Mouse (Mus musculus) frontal cortex, postnatal 36 days (tissue): ENCODE data around the gene Aurkb.
A peak's percentile ranks its signal among the peaks of the same experiment; 100 is the strongest.

ENCODE experiments used
- DNase-seq, 2 experiments: peaks; one replicate each; pipeline ENCODE4 v3.0.0; 2022; ENCODE audit warnings: low spot score in 2 of 2

Gene Aurkb

DNA sequence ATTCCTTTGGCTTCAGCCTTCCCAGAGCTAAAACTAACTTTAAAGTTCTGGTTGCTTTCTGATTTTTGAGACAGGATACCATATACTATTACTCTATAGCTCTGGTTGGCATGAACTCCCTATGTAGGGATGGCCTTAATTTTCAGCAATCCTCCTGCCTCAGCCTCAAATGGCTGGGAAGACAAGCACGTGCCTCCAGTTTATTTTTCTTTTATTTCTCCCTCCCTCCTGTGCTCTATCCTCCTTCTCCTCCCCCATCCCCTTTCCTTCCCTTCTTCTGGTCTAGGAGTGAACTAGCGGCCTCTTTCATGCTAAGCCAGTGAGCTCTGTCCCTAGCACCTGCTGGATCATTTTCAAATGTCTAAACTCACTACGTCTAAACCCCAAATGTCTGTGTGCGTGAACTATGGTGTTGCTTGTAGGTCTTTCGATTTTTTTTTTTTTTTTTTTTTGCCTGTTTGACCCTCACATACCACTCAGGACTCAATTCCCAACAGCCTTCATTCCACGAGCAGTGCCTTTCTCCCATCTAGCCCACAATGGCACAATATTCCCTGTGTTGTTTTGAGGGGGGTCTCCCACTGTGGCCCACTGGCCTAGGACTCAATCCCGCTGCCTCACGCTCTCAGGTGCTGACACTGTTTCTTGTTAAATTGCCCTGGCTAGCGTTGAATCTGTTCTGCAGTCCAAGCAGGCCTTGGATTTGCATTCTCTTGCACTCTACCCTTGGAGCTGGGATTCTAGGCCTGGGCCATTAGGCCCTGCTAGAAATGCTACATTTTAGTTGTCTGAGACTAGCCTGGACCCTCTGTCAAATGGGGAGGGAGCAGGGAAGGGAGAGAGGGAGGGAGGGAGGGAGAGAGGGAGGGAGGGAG is 19.0 kb downstream of the Aurkb start:
- no peak for DNase-seq

DNA sequence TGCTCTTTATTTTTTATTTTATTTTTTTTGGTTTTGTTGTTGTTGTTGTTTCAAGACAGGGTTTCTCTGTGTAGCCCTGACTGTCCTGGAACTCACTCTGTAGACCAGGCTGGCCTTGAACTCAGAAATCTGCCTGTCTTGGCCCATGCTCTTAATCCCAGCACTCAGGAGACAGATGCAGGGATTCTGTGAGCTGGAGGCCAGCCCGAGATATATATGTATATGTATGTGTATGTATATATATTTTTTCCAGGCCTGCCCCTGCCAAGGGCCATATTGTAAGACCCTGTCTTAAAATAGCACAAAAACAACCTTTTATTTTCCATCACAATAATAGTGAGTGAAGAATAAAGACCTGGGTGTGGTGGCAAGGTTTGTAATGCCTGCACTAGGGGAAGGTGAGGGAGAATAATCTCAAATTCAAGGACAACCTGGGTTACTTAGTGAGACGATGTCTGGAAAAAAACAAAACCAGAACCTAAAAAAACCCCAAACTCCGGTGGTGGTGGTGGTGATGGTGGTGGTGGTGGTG is 20.0 kb downstream of the Aurkb start:
- DNase-seq, result no peak

DNA sequence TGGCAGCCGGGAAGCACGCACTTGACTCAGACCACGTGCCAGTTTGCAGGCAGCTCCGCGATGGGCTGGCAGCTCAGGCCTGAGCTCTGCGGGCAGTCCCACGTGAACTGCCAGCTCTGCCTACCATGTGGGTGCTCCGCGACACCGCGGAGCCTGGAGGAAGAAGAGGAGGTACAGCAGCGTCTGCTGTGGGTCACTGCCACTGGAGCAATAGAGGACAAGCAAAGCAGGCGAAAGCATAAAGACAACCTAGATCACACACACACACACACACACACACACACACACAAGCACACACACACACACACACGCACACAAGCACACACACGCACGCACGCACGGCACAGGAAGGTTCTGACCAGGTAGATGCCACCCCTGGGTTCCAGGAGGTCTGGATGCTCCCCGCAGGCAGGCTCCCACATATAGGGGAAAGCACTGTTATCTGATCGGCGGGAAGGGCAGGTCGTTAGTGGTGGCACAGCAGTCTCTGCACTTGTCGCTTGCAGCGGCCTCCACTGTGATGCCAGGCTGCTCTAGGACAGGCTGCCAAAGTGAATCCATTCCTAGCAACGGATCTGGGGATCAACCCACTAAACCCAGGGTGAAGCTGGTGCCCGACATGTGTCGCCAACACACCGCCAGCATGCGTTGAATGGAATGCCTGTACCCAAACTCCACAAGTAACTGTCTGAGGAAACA is 20.9 kb downstream of the Aurkb start:
- peak; percentile 52 to 59 for DNase-seq

DNA sequence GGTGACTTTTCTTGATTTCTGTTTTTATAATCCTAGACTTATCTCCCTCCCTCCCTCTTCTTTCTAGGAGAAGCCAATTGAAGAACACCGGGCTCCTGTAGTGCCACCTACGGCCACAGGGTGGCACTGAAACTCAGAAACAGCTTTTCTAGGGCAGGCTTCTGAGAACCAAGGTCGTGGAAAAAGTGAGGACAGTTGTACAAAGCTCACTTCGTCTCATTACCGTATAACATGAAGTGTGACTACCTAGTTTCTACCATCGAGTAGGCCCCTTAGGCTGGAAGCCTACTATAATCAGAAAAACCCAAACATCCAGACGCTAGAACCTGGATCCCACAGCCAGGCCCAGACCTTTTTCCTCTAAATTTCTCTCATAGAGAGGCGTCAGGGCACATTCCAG is 21.5 kb downstream of the Aurkb start:
- peak; percentile 86 to 92 for DNase-seq

DNA sequence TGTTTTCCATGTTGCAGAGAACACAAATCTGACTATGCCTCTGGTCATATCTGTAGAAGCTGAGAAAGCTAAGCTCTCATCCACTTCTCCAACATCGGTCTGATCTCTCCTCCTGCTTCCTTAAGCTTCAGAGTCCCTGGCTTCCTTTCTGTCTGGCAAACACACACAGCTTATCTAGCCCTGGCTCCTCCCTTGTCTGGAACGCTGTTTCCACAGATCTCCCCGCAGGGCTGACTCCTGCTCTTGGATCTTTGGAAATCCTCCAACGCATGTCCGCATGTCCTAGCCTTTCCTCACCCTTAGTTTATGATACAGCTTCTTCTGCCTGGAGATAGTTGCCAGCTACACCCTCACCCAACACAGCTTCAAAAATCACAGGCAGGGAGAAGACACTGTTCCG is 22.2 kb downstream of the Aurkb start:
- no peak for DNase-seq

DNA sequence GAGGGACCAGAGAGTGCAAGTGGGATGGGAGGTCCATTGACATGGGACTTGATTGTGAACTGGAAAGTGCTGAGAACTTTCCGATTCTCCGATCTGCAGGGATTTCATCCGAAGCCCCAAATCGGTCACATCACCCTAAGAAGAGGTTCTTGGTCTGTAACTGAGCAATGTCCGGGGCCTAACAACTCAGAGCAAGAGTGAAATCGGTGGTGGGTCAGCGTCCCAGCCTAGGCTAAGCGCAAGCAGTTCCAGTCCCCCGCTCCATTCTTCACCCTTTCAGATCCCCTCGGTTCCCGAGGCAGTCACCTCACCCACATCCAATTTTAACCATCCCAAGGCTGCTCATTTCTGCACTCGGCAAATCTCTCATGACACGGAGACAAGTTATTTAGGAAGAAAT is 24.6 kb downstream of the Aurkb start:
- DNase-seq, result no peak

DNA sequence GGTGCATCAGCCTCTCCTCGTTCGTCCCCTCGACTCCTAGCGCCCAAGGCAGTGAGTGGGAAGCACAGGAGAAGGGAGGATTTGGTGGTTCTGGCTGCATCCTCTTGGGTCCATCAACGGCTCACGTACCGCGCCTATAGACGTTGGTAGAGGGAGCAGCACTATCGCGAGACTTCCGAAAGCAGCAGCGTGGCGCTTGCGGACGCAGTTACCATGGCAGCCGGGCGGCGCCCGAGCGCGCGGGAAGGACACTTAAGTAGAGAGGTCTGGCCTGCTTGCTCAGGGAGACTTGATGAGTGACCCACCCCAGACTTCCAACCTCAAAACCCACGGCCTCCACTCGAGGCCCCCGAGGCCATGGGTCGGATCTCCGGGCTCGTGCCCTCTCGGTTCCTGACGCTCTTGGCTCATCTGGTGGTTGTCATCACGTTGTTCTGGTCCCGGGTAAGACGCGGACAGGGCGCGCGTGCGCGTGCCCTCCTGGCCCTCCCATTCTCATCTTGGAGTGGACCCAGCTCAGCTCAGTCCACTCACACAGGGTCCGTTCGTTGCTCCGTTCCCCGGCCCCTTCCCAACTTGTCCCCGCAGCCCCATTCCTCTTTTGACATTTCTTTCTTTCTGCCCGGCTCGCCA is 25.3 kb downstream of the Aurkb start, which contains the start of gene Tmem107:
Tmem107 (plus strand) TSS at position 217 of the 633 bp plus-strand sequence.
- DNase-seq, result peak; percentile 91 to 97

DNA sequence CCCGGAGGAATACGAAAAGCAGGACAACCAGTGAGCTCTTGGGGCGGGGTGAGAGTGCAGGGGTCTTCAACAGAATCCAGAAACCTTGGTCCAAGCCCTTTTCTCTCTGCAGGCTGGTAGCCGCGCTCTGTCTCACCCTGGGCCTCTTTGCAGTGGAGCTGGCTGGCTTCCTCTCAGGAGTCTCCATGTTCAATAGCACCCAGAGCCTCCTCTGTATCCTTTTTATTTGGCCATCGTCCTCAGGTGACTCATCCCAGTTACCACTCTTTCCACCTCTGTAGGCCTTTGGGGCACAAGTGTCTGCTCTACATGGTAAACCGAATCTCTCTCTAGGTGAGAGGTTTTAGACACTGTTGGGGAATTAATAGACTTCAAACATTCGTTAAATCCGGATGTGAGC is 25.8 kb downstream of the Aurkb start:
- no peak for DNase-seq

DNA sequence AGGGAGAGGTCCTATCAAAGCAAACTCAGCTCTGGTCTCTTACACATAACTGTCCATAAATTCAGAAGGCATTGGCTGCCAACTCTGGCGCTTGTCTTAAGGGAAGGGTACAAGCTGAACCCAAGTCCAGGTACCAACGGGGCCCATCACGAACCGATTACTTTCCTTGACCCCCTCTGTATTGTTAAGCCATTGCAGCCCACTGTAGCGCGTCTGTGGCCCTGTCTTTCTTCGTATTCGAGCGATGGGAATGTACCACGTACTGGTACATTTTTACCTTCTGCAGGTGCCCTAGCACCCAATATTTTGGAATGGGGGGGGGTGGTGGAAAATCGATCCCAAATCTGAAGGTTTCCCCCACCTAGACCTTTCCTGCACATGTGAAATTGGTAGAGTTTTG is 26.8 kb downstream of the Aurkb start:
- no peak for DNase-seq

DNA sequence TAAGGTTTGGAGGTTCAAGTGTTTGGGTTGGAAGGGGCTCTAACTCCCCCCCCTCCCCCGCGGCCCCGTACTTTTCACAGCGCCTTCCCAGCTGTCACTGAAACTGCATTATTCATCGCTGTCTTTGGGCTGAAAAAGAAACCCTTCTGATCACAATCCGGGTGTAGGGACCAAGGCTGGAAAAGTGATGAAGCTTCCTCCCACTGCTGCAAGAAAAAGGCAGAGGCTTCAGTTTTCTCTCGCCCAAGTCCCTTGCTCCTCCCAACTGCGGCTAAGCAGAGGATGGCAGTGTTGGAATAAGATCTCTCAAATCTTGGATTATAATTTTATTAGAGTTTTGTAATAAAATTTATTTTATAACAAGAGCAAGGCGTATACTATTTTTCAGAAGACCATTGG is 27.2 kb downstream of the Aurkb start:
- DNase-seq, result no peak

DNA sequence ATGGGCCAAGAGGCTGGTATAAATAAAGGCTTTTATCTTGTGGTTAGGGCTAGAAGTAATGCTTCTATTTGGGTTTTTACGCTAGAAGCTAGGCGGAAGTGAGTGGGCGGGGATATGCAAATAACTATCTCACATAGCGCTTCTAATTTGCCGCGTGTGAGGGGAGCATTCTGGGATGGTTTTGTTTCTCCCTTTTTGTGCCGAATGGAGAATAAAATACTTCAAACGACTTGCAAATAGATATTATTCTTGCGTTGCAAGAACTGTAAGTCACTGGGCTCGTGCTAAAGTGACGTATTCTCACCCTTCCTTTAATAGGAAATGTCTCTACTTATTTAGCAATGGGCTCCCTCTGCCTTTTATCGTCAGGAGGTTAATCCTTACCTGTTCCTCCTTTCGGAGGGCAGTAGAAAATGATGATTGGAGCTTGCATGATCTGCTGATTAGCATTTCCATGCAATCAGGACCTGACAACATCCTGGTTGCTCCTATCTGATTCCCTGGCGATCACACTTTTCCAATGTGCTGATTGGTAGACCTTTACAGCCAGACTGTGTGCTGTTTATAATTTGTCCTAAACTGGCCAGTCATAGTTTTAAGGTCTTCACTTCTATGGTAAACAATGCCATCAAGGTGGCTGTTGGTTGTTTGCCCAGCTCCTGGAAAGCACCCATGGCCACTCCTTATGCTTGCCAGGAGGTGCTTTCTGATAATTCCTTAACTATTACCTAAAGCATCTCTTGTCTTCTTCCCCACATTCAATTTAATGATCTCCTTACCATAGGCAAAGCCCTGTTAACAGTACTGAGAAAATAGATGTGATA is 27.8 kb downstream of the Aurkb start:
- peak; percentile 79 to 92 for DNase-seq

DNA sequence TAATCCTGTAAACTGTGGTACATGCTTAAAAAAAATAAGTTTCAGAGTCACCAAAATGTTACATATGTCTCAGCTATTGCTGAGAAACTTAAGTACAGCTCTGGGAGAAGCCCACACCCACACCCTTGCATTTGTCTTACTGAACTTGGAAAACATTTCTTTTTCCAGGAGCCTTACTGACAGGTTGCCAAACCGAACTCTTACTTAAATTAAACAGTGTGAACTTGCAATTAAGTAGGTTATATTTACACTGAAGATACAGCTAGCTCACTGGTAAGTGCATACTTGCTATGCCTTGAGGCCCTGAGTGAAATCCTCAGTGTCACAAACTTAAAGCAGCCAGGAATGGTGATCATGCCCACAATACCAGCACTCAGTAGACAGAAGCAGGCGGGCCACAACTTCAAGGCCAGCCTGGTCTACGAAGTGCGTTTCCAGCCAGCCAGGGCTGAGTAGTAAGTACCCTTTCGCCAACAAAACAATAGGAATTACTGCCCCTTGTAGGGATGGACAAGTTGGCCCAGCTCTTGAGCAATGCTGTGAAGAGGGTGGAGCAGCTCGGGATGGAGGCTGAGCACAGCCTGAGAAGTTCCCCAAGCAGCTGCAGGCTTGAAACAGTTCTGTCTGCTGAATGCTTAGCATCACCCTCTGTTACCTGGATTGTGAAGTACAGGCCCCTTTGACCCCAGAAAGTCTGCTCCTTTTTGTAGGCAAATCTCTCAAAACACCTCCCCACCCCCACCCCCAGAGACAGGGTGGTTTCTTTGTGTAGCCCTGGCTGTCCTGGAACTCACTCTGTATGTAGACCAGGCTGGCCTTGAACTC is 28.7 kb downstream of the Aurkb start:
- DNase-seq, result peak in 1 of 2 experiments; percentile 42

DNA sequence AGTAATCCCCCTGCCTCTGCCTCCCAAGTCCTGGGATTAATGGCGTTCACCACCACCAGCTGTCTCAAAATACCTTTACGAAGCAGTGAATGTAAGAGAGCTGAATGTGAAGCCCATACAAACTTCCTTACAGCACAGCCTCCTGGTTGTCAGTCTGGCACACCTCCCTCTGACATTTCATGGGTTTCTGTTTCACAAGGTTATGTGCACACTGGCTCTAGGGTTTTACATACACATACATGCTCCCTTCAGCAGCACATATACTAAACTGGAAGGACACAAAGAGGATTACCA is 29.3 kb downstream of the Aurkb start:
- no peak for DNase-seq

DNA sequence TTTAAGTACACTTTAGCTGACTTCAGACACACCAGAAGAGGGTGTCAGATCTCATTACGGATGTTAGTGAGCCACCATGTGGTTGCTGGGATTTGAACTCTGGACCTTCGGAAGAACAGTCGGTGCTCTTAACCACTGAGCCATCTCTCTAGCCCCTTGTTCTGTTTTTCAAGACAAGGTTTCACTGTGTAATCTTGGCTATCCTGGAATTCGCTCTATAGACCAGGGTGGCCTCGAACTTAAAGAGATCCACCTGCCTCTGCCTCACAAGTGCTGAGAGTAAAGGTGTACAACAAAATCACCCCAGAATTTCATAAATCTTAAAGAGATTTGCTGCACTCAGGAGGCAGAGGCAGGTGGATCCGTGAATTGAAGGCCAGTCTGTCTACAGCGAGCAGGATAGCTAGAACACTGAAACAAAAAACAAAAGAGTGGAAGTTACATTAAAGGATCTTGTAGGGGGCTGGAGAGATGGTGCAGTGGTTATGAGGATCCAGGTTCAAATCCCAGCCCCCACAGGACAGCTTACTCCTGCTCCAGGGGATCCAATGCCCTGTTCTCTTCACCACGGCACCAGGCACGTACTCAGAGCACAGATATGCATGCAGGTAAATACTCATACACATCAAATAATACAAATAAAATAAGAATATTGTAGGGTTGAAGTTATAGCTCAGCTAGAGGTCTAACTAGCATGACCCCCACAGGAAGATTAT is 30.5 kb downstream of the Aurkb start:
- DNase-seq, result no peak

DNA sequence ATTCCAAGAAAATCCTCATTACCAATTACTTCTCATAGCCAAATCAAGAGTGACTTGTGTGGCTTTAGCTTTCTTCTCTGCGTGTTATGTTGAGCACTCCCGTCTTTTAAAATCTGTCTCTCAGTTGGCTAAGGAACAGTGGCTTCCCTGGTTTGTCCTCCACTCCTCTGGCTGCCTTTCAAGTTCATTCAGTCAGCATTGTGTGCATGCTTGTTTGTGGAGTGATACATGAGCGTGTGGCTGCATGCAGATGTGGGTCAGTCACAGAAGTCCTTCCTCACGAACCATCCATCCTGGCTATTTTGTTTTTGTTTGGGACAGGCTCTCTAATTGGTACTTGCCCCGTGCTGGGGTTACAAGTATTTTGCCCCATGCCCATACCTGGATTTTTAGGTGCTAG is 31.1 kb downstream of the Aurkb start:
- DNase-seq, result no peak

DNA sequence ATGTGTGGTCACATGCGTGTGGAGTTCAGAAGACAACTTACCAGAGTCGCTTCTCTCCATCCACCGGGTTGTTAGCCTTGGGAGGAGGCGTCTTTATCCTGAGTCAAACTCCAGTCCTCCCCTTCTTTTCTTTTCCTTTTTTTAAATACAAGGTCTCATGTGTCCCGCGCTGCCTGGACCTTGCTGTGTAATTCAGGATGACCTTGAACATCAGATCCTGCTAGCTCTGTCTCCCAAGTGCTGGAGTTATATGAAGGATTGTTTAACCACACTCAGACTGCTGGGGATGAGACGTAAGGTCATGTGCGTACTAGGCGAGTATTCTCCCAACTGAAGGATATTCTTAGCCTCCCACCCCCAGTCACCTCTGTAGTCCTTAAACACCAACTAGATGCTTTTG is 31.9 kb downstream of the Aurkb start:
- no peak for DNase-seq

DNA sequence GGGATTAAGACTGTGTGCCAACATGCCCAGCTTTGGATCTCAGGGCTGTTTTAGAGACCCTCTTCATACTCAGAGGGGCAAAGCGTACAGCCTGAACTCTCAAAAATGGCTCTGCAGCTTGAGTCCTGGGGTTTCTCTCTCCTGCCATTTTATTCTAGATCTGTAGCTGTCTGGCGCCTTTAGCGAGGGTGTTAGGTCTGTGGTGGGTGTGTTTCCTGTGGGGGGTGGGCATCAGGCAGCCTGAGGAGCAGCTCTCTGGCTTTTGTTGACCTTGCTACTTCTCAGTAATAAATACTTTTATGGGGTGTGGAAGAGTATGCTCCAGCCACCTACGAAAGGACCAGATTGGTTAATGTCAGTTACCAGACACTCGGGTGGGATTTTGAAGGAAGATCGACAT is 32.6 kb downstream of the Aurkb start:
- DNase-seq, result no peak

DNA sequence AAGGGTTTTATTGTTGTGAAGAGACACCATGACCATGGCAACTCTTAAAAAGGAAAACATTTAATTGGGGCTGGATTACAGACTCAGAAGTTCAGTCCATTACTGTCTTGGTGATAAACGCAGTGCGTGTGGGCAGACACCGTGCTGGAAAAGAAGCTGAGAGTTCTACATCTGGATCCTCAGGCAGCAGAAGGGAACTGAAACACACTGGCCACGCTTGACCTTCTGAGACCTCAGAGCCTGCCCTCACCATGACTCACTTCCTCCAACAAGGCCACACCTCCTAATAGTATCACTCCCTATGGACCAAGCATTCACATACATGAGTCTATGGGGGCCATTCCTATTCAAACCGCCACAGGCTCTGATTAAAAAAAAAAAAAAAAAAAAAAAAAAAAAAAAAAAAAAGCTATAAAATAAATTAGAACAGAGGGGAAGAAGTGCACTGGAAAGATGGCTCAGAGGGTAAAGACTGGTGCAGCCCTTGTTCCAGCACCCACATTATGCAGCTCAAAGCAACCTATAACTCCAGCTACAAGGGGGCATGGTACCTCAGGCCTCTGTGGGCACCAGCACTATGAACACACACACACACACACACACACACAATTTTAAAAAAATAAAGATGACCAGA is 33.5 kb downstream of the Aurkb start:
- DNase-seq, result no peak

DNA sequence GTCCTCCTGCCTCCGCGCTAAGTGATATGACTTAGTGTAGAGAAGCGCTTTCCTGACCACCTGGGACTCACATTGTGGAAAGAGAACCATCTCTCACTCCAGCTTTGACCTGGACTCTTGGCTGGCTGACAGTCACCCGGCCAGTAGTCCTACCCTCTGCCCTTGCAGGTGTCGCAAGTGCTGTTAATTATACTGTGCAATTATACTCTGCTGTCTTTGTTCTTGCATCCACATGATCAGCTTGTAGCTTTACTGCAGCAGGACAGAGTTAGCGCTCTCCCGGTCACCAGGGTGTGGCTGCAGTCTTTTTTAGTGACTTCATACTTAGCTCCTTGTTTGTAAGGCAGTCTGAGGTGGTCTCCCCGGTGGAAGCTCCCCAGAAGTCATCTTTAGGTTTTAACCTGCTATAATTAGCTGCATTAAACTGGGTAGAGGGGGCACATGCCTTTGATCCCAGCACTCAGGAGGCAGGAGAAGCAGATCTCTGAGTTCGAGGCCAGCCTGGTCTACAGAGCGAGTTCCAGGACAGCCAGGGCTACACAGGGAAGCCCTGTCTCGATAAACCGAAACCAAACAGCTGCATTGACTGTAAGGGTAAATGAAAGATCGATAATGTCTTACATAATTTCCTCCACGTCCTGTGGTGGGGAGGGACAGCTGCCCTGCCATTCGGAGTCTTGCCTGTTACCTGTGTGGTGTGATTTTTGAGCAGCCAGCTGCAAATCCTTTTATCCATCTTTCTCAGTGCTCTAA is 34.8 kb downstream of the Aurkb start:
- no peak for DNase-seq
